Mouse (Mus musculus): ENCODE results near the gene Pax1.

The Pax1 gene

DNA sequence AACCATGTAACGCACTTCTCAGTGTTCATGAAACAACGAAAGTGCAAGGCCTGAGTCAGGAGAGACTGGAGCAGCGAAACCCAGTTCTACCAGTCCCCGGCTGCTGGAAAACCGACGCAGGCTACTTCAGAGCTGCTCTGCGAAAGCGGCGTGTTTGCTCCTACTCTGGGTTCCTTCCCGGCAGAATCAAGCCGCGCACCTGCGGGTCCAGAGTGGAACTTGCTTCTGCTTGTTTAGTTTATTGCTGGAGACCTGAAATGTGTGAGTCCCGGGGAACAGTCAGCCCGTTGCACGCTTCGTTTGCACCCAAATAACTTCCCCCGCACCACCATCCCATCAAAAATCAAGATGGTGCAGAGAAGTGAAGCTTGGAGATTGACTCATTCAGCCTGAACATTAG lies at the start of gene Pax1:
Gene Pax1, plus strand, starts transcription at position 345 of the 400 bp plus-strand sequence.
- DNase-seq (ENCODE audit: low read depth, low spot score): peak; percentile 46

DNA sequence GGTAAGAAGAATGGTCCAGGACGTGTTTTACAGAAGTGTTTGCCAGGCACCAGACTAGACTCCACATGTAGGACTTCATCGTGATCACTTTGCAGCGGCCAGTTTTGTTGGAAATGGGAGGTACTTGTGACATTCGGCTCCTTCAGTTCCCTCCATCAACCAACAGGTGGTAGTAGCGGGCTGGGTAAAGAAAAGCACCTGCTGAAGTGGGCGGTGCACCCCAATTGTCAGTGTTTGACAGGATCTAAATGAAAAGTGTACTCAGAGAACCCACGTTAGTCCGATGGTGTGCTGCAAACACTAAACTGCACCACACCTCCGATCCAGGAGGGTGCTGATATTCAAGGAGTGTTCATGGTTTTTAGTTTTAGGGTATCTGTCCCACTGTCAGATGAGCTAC lies 40.7 kb upstream of the Pax1 start:
- peak; percentile 78 for DNase-seq (ENCODE audit: low read depth, low spot score)

DNA sequence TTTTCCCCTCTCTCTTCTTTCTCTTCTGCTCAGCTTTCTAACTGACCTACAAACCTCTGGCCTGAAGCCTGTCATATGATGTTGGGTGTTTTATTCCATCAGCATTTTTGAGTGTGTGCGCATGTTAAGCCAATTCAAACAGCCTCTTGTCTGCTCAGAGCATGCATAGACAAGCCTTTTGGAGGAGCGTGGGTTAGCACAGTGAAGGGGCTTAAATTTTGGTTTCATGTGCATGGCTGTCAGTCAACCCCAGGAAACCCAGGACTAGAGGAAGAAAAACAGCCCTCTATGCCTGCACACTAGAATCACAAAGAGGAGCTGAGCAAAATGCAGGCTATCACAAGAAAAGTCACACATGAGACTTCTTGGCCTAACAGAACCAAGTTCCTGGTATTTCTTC lies 36.5 kb upstream of the Pax1 start:
- DNase-seq (ENCODE audit: low read depth, low spot score): no peak

DNA sequence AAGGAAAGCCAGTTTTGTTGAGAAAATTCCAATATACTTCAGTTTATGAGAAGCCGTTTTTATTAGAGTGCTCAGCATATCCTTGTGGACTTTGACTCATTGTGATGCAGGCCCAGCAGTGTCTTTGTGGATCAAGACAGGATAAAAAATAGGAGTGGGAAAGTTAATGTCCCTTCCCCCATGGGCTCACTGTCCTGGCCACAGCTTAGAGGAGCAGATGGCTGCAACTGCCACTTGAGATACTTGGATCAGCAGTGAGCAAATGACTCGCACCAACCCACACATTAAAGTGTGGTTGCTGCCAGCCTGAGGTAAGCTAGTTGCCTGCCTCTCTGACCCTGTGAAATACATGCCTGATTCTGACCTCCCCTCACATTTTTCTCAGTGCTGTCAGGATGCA lies 29.0 kb upstream of the Pax1 start:
- DNase-seq (ENCODE audit: low read depth, low spot score): no peak

DNA sequence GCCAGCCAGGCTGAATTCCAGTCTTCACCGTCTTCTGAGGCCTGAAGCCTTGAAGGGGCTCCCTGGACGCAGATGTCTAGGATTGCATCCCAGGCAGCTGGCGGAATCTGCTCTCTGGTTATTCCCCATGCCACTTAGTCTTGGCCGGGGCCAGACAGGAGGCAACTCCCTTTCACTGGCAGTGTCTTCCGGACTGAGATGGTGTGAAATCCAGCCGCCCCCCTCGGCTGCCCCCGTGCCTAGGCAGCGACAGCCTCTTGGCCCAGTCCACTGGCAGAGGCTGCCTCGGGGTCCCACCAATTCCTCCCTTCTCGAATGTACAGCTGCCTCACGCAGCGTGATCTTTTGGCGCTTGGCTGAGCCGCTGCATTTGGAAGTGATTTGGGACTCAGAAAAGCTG lies 23.0 kb upstream of the Pax1 start:
- no peak for DNase-seq (ENCODE audit: low read depth, low spot score)

DNA sequence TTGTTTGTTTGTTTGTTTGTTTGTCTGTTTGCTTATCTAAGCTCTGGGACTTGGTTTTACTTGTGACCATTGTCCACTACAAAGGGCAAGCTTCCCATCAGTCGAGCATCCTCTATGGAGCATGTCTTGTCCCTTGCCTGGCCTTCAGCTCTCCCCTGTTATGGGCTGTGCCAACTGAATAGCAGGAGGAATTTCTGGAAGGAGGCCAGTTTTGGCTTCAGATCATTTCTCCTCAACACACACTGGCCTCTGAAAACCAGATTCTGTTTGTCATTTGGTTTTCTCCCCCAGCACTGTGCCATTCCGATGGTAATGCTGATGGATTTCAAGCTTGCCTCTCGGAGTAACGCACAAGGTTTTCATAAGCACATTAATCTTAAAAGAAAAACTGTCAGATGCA lies 21.9 kb upstream of the Pax1 start:
- DNase-seq (ENCODE audit: low read depth, low spot score): no peak

DNA sequence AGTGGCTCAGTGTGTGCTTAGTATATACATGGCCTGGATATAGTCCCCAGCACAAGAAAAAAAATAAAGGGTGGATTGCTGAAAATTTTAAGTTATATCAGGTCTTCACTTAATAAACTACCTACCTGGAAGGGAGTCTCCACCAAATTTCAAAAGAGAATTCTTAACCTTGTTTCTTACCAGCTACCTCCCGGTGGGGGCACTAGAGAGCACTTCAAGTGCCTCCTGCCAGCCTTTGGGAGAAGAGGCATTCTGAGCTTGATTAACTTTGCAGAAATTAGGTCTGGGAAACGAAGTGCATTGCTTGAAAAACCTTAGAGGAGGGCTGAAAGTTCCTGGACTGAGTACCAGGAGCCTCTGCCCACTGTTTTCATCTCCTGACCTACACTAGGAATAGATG lies 19.5 kb upstream of the Pax1 start:
- peak; percentile 22 for DNase-seq (ENCODE audit: low read depth, low spot score)

DNA sequence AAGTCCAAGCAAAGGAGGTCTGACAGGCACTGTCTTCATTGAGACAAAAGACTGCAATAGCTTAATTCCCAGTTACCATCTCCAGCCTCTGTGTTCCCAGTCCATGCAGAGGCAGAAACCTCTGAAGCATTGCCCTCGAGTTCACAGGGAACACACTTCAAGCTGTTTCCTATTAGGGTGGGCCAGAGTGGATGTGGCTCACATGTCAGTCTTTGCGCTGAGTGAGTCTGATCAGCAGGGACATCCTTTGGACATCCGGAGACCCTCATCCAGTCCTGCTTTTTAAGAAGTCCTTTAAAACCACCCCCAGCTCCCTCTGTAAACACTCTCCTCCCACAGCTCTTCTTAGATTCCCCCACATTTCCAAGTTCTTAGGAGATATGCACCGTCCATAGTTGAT lies 2.0 kb upstream of the Pax1 start:
- no peak for DNase-seq (ENCODE audit: low read depth, low spot score)

DNA sequence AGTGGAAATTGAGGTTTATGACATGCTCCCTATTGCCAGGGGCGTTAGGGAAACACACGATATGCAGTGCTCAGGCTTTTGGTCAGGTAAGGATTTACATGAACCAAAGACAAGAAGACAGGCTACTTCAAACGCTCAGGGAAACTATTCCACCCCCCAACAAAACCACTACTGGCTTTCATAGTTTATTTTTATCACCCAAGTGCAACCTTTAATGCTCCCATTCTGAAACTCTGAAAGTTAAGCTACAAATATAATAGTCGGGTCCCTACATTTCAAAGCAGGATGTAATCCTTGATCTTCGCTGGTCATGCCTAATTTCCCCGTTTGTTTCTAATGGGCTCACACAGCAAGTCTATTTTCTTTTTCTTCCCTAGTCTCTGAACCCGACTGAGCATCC lies 1.3 kb upstream of the Pax1 start:
- no peak for DNase-seq (ENCODE audit: low read depth, low spot score)

DNA sequence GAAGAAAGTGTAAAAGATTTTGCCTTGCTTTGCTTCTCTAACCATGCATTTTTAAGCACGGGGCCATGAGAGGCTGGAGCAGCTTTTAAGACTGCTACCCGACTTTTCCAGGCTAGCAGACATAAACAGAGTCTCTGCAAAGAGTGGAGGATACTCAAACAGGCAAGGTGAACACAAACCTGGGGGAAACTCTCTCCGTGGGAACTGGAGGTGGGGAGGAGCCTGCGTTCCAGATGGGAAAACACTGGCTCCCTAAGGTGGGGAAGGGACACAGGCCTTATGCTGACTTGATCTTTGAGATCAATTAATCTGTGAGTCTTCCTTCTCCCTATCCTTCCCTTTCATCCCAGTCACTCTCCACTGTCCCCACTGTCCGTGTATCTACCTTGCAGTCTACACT lies 869 bp upstream of the Pax1 start:
- DNase-seq (ENCODE audit: low read depth, low spot score): peak; percentile 16

DNA sequence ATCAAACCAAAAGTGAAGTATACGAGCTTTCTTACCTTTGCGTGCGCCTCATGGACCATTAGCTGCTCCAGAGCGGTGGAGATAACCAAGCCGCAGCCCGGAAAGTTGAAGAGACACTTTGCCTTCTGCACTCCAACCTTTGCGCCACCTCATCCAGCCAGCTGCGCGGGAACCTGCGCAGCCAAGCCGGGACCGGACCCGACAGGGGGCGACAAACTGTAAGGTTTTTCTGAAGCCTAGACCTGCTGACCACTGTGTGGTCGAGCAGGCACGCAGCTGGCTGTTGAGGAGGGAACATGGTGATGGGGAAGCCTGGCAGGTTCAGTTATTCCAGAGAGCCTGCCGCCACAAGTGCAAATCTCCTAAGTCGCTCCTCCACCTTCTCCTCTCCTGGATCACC lies 591 bp downstream of the Pax1 start:
- DNase-seq (ENCODE audit: low read depth, low spot score): peak; percentile 84

DNA sequence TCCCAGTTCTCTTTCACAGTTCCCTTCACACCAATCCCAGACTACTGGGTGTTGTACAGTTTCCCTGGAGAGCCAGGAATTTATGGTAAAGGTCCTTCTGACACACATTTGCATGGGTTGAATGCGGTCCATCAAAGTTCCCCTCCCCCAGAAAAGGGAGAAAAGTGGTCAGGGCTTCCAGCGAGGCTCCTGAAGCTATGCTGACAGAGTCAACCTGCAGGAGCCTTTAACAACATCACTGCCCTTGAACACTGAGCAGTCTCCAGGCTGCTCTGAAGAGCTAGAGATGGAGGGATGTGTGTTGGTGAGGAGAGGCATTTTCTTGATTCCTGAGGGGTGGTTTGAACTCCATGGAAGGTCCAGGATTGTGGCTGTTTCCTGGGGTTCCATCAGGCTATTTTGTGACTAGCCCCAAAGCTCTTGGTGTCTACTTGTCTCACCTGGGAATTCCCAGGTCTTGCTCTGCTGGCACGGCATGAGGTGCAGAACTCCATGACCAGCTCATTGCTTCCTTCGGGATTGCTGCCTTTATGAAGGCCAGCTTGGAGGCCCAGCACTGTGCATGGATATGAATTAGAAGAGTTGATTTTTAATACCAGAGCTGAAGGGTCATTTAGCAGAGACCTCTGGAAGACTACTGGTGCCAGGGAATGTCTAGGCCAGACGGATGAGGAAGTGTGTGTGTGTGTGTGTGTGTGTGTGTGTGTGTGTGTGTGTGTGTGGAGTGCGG lies 1.8 kb downstream of the Pax1 start:
- peak; percentile 46 for DNase-seq (ENCODE audit: low read depth, low spot score)

DNA sequence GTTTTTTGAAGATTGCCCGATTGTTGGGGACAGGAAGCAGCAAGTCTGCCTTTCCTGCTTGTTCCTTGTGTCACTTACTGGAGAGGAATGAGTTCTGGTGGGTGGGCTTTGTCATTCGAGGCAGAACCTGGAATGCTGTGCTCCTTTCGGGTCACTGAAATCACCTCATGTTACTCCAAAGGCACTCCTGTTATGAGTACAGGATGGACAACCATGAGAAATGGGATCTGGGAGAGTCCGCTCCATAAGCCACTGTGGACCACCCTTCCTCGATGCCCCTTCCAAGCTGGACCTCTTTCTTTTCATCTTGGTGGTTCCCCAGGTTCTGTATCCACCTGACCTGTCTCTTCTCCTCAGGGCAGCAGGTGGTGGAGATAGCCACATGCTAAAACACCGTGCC lies 2.5 kb downstream of the Pax1 start:
- DNase-seq (ENCODE audit: low read depth, low spot score): peak; percentile 8

DNA sequence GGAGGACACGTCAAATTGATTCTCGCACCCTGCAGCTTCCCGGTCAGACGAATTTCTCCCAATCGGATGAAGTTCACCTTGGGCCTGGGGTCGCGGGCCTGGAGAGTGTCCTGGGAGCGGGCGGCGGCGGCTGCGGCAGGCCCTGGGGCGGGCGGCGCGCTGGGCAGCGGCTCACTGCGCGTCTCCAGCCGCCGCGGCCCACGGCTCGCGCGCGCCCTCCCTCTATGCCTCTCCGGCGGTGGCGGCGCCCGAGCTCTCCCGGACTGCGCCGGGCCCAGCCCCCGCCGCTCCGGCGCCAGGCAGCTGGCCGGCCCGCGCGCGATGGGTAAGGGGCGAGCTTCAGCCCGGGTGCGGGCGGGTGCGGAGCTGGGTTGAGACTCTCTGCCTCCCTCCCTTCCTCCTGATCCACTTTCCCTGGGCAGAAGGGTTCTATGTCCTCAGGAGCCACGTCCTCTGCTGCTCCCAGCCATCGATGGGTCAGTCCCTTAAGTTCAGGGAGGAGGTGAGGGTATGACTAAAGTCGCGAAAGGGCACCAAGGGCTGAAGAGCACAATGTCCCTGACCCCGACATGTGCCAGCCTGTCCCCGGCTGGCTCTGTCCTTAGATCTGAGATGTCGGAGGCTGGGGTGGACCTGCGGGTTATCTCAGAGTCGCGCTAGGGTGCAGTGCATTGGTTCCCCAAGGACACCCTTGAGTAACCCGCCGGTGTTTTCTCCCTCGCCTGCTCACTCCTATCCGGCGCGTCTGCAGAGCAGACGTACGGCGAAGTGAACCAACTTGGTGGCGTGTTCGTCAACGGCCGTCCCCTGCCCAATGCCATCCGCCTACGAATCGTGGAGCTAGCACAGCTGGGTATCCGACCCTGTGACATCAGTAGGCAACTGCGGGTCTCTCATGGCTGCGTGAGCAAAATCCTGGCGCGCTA lies 3.5 kb downstream of the Pax1 start:
- peak; percentile 16 for DNase-seq (ENCODE audit: low read depth, low spot score)

DNA sequence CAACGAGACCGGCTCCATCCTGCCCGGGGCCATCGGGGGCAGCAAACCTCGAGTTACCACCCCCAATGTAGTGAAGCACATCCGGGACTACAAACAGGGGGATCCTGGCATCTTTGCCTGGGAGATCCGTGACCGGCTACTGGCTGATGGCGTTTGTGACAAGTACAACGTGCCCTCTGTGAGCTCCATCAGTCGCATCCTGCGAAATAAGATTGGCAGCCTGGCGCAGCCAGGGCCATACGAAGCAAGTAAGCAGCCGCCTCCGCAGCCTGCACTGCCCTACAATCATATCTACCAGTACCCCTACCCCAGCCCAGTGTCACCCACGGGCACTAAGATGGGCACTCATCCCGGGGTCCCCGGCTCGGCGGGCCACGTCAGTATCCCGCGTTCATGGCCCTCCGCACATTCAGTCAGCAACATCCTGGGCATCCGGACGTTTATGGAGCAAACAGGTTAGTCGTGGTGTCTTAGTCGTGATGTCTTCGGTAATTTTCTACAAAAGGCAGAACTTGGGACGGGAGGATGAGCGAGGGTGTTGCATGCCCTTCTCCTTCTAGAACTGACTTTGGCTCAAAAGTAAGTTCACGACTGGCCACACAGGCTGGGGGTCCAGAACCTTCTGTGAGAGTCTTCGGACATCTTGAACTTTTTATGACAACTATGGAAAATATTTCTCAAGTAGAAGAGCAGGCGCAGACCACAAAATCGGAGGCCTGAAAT lies 4.3 kb downstream of the Pax1 start:
- DNase-seq (ENCODE audit: low read depth, low spot score): no peak

DNA sequence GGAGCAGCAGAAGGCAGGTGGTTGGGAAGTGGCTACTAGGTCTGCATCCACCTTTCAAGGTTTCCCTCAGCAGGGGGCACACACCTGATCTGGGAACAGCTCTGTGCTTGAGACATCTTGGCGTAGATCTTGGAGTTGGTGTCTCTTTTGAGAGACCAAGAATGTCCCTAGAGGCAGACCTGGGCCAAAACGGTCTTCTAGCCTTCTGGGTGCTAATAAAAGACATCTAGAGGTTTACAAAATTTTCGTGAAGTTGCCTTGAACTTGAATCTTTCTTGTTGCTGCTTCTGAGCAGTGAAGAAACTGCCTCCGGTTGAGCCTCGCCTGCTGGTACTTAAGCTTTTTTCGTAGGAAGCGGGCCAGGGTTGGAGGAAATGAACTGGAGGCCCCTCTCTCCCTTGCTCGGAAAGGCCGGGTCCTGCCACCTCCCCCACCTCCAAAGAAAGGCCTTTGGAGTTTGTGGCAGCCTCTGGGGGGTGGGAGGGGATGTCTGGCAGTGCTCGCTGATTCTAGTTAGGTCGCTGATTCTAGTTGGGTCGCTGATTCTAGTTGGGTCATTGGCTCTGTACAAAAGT lies 5.6 kb downstream of the Pax1 start:
- peak; percentile 24 for DNase-seq (ENCODE audit: low read depth, low spot score)

DNA sequence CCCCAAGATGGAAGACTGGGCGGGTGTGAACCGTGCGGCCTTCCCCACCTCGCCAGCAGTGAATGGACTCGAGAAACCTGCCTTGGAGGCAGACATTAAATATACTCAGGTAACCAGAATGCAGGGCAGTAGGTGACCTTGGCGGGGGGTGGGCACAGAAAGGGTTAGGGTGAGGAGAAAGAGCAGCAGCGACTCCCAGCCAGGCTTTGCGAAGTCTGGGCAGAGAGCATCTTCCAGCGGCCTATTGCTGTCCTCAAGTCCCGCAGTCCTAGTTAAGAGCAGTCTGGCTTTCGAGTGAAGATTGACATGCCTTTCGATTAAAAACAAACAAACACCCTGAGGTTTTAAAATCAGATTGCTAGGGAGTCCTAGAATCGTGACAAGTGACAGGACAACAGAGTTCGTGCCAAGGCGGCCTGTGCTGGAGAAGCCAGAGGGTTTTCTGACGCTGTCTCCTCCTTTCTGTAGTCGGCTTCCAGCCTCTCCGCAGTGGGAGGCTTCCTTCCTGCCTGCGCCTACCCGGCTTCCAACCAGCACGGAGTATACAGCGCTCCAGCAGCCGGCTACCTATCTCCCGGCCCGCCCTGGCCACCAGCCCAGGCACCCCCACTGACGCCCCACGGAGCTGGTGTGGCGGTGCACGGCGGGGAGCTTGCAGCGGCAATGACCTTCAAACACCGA lies 6.3 kb downstream of the Pax1 start:
- peak; percentile 41 for DNase-seq (ENCODE audit: low read depth, low spot score)

DNA sequence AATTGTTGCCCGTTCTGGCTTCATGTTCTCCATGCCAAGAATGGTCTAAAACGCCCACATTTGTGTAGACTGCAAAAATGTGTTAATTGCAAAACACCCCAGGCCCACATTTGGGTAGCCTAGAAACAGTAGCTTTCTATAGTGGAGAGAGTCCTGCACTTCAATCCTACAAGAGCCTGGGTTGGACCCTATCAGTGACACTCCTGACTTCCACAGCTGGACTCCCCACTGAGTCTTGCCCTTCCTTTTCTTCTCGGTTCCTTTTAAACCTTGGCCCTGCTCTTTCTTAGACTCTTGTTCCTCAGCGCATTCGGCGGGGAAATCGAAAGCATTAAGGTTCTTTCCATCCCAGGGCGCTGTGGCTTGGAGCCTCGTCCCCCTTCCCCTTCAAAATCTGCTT lies 7.8 kb downstream of the Pax1 start:
- peak; percentile 69 for DNase-seq (ENCODE audit: low read depth, low spot score)

DNA sequence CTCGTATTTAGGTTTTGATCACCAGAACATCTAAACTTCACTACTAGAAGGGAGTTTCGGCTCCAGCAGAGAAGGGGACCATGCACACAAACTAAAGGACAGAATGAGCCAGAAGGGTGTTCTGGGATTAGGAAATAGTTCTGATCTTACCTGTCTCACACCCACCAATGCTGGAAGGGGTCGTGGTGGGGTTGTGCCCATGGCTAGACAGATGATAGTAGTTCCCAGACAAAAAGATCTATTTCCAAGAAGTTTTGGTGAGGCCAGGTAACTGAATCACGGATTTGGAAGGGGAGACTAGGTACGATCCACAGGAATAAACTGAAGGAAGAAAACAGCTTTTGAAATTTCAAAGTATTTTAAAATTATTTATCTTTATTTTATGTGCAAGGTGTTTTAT lies 8.4 kb downstream of the Pax1 start:
- DNase-seq (ENCODE audit: low read depth, low spot score): no peak

DNA sequence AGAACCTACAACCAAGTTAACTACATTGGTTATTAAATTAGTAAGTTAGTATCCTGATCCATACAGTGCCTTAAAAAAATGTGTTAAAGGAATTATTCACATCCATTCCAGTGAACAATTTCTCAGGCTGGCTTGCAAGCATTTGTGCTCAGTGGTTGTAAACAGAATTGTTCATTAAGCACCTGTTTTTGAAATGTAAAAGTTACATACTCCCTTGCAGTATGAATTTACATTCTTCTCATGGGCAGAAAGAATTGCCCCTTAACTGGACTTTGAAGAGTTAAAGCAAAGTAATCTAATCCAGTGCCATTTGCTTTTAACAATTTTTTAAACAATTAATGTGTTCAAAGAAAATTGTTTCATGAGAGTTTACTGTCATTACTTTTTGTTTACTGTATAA lies 9.6 kb downstream of the Pax1 start:
- DNase-seq (ENCODE audit: low read depth, low spot score): no peak

DNA sequence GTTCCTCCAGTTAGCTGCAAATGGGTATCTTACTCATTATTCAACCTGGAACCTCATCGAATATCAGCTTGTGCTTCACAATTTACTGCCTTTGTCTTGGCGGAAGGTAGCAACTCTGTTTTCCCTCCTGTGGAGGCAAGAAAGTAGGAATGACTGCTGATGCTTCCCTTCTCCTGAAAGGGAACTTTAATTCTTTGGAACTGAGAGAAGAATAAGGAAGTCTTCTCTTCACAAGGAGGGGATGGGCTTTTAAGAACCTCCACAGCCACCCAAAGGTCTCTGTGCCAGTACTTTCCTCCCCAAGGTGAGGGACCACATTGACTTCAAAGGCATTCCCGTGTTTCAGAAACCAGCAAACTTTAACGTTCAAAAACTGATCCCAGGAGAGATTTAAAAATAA lies 10.1 kb downstream of the Pax1 start:
- DNase-seq (ENCODE audit: low read depth, low spot score): no peak
